Mouse (Mus musculus): ENCODE measurements around the gene Tcp11l2. TPM values are rescaled to one million over a fixed set of nuclear protein-coding genes. Genes with fewer than 3 reads are reported as not detected.

Tcp11l2 gene
- polyA plus RNA-seq, 1 experiment from 2014 or later, result 9.8 TPM

DNA sequence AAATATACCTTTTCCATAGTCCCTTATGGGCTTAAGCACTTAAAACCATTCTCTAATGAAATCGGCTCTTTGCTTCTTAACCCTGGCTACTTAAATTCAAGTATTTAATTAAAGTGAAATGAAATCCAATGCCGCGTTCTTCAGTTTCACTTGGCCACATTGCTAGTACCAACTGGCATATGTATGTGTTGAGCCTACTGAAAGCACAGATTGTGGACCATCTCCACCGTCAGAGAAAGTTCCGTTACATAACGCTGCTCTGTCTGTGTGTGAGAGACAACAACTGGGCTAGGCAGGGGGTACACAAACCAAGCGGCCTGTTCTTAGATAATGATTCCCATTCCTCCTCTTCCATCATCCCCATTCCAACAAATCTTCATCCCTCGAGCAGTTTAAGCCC, 12.0 kb upstream of the Tcp11l2 start:
- WGBS, result 85% methylated on average over 8 of the region's 8 CpGs
- ATAC-seq (replicated peaks; ENCODE audit: low FRiP score, low TSS enrichment, low read depth) (no peak), DNase-seq (ENCODE audit: low spot score) (no peak)
- Histone ChIP-seq H3K27me3 (replicated peaks; ENCODE audit: control insufficient read depth, insufficient read depth, low read length) (no peaks in the 10 kb centered on the region), H3K27ac (ENCODE audit: low read depth) (no peak overlapping the region), H3K4me1 (replicated peaks; ENCODE audit: control insufficient read depth, insufficient read depth, low read length) (0 out of 2 replicates have a peak, but pooled peaks cover 3% of the 10 kb centered on the region), H3K4me3 (ENCODE audit: low read depth, low read length) (no peak overlapping the region), H3K36me3 (ENCODE audit: control insufficient read depth, insufficient read depth, low read length) (no peaks in the 10 kb centered on the region), H3K9me3 (ENCODE audit: control insufficient read depth, low read length) (no peaks in the 10 kb centered on the region), H3K4me2 (ENCODE audit: low read length) (no peak overlapping the region), H3K9ac (ENCODE audit: low read length) (no peak overlapping the region)

DNA sequence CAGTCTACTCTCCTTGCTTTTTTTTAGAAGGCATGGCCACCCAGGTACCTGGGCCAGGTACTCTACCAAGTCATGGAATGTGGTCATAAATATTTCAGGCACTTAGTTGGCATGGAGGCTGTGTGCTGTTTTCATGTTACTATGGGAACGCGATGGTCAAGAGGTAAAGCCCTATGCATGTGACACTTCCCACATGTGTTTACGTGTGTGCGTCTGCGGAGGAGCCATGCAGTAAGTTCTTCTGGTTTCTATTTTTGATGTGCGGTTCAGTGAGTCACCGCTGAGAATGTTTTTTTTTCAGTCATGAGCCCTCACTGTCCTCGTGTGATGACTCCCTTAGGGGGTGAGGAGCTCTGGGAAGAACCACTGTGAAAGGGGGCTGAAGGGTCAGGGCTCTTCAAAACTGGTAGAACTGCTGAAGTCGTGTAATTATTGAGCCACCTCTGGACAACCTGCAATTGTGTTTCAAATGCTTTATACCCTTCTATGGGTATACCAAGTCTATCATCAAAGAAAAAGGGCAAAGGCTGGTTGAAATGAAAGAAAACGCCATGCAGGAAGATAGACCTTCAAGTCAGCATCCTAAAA, 5.3 kb upstream of the Tcp11l2 start:
- no peaks in the 10 kb centered on the region for H3K4me1 ChIP-seq (replicated peaks; ENCODE audit: control insufficient read depth, insufficient read depth, low read length)
- no peak overlapping the region for H3K4me3 ChIP-seq (ENCODE audit: low read depth, low read length)
- H3K9me3 ChIP-seq (ENCODE audit: control insufficient read depth, low read length), result no peaks in the 10 kb centered on the region
- H3K4me2 ChIP-seq (ENCODE audit: low read length), result no peak overlapping the region
- no peak overlapping the region for H3K9ac ChIP-seq (ENCODE audit: low read length)
- no peaks in the 10 kb centered on the region for H3K36me3 ChIP-seq (ENCODE audit: control insufficient read depth, insufficient read depth, low read length)
- H3K27ac ChIP-seq (ENCODE audit: low read depth), result no peak overlapping the region
- DNase-seq (ENCODE audit: low spot score), result no peak
- WGBS, result 81% methylated on average over 10 of the region's 10 CpGs
- H3K27me3 ChIP-seq (replicated peaks; ENCODE audit: control insufficient read depth, insufficient read depth, low read length), result no peaks in the 10 kb centered on the region
- no peak for ATAC-seq (replicated peaks; ENCODE audit: low FRiP score, low TSS enrichment, low read depth)

DNA sequence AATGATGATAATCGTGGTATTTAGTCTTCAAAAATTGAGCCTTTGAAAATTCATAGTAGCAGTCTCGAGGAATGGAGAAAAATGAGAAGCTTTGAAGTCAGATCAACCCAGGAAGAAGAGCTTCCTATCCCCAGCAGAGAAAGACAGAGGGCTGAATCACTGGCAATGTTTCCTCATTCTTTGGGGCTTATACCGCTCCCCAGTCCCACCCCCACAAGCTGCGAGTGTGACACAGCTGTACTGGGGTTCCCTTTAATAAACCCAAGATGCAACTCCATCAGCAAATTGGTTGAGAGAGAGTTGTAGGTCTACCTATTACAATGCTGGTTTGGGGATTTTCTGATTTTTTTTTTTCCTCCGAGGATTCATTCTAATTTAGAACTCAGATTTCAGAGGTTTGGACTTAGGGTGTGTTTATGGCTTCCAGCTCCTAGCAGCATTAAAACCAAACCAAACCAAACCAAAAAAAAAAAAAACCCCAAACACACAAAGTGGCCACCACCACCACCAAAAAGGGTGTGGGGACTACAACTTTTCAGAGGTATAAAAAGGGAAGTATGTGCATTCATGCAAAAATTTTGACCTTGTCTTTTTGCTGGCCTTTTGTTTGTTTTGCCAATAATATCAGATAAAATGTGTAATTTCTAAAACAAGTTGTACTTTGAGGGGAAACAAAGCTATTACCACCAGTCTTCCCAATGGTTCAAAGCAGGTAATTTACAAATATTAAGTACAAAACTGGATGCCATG, 2.6 kb upstream of the Tcp11l2 start:
- H3K4me2 ChIP-seq (ENCODE audit: low read length), result no peak overlapping the region
- no peak overlapping the region for H3K4me3 ChIP-seq (ENCODE audit: low read depth, low read length)
- 0 out of 2 replicates have a peak, but pooled peaks cover under 1% of the 10 kb centered on the region for H3K27me3 ChIP-seq (replicated peaks; ENCODE audit: control insufficient read depth, insufficient read depth, low read length)
- WGBS, result 67% methylated on average over 5 of the region's 5 CpGs
- DNase-seq (ENCODE audit: low spot score) (no peak), ATAC-seq (replicated peaks; ENCODE audit: low FRiP score, low TSS enrichment, low read depth) (no peak)
- H3K27ac ChIP-seq (ENCODE audit: low read depth), result no peak overlapping the region
- H3K36me3 ChIP-seq (ENCODE audit: control insufficient read depth, insufficient read depth, low read length), result no peaks in the 10 kb centered on the region
- H3K9ac ChIP-seq (ENCODE audit: low read length), result no peak overlapping the region
- no peaks in the 10 kb centered on the region; the same call in 1 of the 2 replicates for H3K4me1 ChIP-seq (replicated peaks; ENCODE audit: control insufficient read depth, insufficient read depth, low read length)
- no peaks in the 10 kb centered on the region for H3K9me3 ChIP-seq (ENCODE audit: control insufficient read depth, low read length)

DNA sequence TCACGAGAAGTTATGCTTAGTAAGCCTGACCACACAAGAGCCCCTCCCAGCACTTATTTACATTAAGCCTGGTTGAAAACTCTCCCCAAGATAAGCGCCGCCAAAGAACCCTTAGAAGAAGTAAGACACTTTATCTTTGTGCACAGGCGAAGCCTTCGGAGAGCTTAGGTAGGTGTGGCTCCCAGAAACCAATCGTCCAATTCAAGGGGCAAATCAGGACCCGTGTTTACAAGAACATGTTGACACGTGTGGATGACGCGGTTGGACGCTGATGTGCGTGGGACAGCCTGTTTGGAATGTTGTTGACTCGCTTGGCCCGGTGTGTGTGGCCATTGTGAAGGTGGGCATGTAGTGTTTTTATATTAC, 414 bp upstream of the Tcp11l2 start:
- Histone ChIP-seq H3K27ac (ENCODE audit: low read depth) (no peak overlapping the region), H3K4me3 (ENCODE audit: low read depth, low read length) (peak overlapping the region; percentile 80), H3K9ac (ENCODE audit: low read length) (no peak overlapping the region), H3K36me3 (ENCODE audit: control insufficient read depth, insufficient read depth, low read length) (no peaks in the 10 kb centered on the region), H3K4me2 (ENCODE audit: low read length) (peak overlapping the region; percentile 93), H3K9me3 (ENCODE audit: control insufficient read depth, low read length) (no peaks in the 10 kb centered on the region), H3K27me3 (replicated peaks; ENCODE audit: control insufficient read depth, insufficient read depth, low read length) (0 out of 2 replicates have a peak, but pooled peaks cover 2% of the 10 kb centered on the region), H3K4me1 (replicated peaks; ENCODE audit: control insufficient read depth, insufficient read depth, low read length) (no peaks in the 10 kb centered on the region; the same call in 1 of the 2 replicates)
- no peak for DNase-seq (ENCODE audit: low spot score)
- ATAC-seq (replicated peaks; ENCODE audit: low FRiP score, low TSS enrichment, low read depth), result peak; percentile 80
- WGBS, result under 1% methylated on average over 14 of the region's 14 CpGs

DNA sequence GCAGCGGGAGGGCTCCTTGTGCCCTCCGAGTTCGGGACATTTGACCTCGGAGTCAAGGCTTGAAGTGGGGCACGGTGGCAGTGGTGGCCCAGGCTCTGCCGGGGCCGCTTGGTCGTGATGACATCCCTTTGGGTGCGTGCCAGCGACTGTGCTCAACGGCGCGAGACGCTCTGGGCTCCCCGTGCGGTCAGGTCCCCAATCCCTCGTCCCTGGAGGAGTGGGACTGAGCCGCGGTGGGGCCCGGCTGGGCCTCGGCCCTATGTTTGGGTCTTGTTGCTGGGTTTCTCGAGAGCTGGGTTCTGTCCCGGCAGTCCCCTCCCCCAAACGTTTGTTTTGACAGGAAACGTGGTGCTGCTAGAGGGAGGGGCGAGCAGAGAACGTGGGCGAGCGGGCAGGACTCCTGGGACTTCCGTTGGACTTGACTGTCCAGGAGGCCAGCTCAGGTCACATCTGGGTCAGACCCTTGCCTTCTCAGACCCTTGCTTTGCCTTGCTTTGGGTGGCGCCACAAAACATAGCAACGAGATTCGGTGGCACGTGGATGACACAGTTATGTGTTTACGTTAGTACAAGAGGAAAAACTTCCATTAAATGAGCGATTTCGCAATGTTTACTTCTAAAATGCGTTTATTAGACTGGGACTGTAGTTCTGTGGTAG, 773 bp downstream of the Tcp11l2 start:
- ATAC-seq (replicated peaks; ENCODE audit: low FRiP score, low TSS enrichment, low read depth) (peak; percentile 38), DNase-seq (ENCODE audit: low spot score) (peak; percentile 87)
- Histone ChIP-seq H3K9ac (ENCODE audit: low read length) (peak overlapping the region; percentile 62), H3K36me3 (ENCODE audit: control insufficient read depth, insufficient read depth, low read length) (no peaks in the 10 kb centered on the region), H3K27me3 (replicated peaks; ENCODE audit: control insufficient read depth, insufficient read depth, low read length) (0 out of 2 replicates have a peak, but pooled peaks cover 2% of the 10 kb centered on the region), H3K4me1 (replicated peaks; ENCODE audit: control insufficient read depth, insufficient read depth, low read length) (no peaks in the 10 kb centered on the region; the same call in 1 of the 2 replicates), H3K9me3 (ENCODE audit: control insufficient read depth, low read length) (no peaks in the 10 kb centered on the region), H3K4me3 (ENCODE audit: low read depth, low read length) (peak overlapping the region; percentile 80), H3K27ac (ENCODE audit: low read depth) (peak overlapping the region; percentile 78), H3K4me2 (ENCODE audit: low read length) (peak overlapping the region; percentile 93)
- WGBS, result 2% methylated on average over 38 of the region's 38 CpGs

DNA sequence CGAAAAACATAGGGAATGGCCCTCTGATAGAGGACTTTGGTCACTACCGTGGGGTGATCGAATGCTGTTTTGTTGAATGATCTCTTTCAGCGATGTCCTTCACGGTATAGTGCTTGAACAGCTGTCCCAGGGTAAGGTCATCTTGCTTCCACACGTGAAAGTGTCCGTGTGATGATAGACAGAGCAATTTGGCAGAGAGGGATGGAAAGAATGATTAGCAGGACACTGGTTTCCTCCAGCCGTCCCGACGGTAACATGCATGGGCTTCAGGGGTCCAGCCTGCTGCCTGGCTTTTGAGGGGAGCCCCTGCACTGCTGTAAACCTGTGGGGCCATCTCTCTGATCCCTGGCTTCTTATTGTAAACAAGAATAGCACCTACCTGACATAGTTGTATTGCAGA, 2.3 kb downstream of the Tcp11l2 start:
- H3K9ac ChIP-seq (ENCODE audit: low read length), result no peak overlapping the region
- no peak overlapping the region for H3K4me3 ChIP-seq (ENCODE audit: low read depth, low read length)
- H3K4me2 ChIP-seq (ENCODE audit: low read length), result no peak overlapping the region
- DNase-seq (ENCODE audit: low spot score), result no peak
- no peak for ATAC-seq (replicated peaks; ENCODE audit: low FRiP score, low TSS enrichment, low read depth)
- WGBS, result 76% methylated on average over 10 of the region's 10 CpGs
- no peaks in the 10 kb centered on the region for H3K9me3 ChIP-seq (ENCODE audit: control insufficient read depth, low read length)
- no peaks in the 10 kb centered on the region for H3K36me3 ChIP-seq (ENCODE audit: control insufficient read depth, insufficient read depth, low read length)
- H3K4me1 ChIP-seq (replicated peaks; ENCODE audit: control insufficient read depth, insufficient read depth, low read length), result no peaks in the 10 kb centered on the region; the same call in 1 of the 2 replicates
- no peak overlapping the region for H3K27ac ChIP-seq (ENCODE audit: low read depth)
- H3K27me3 ChIP-seq (replicated peaks; ENCODE audit: control insufficient read depth, insufficient read depth, low read length), result 0 out of 2 replicates have a peak, but pooled peaks cover 2% of the 10 kb centered on the region

DNA sequence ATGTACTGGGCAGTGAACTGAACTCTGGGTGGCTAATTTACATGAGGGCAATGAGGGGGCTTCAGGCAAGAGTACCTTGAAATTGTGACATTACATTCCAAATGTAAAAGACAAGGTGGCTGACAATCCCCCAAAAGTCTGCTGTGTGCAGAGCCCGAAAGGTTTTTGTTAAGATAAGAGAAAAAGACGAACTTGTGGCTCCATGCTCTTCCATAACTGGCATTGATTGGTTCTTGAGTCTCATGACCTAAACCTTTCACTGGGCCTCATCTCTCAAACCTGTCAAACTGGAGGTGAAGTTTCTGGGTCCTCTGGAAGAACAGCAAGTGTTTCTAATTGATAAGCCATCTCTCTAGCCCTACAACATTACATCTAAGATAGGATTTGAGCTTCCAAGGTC, 3.1 kb downstream of the Tcp11l2 start:
- 62% methylated on average over 2 of the region's 2 CpGs for WGBS

DNA sequence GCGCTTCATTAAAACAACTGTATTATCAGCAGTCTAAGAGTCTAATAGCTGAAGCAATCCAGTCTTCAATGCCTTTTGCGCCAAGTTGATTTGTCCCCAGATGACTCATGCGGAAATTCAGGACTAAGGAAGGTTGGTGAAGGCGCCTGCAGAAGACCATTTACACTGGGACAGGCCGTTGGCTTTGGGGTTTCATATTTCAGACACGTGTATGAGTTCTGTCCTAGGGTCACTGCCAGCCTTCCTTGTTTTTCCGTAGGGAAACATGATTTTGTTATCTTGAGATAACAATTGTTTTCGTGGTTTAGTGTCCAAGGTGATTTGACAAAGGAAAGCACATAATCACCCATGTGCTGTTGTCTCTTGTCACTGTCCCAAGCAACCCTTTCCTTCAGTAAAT, 4.8 kb downstream of the Tcp11l2 start:
- H3K27ac ChIP-seq (ENCODE audit: low read depth), result no peak overlapping the region
- ATAC-seq (replicated peaks; ENCODE audit: low FRiP score, low TSS enrichment, low read depth) (no peak), DNase-seq (ENCODE audit: low spot score) (no peak)
- 0 out of 2 replicates have a peak, but pooled peaks cover 2% of the 10 kb centered on the region for H3K27me3 ChIP-seq (replicated peaks; ENCODE audit: control insufficient read depth, insufficient read depth, low read length)
- H3K36me3 ChIP-seq (ENCODE audit: control insufficient read depth, insufficient read depth, low read length), result no peaks in the 10 kb centered on the region
- no peak overlapping the region for H3K9ac ChIP-seq (ENCODE audit: low read length)
- no peak overlapping the region for H3K4me2 ChIP-seq (ENCODE audit: low read length)
- no peaks in the 10 kb centered on the region; the same call in 1 of the 2 replicates for H3K4me1 ChIP-seq (replicated peaks; ENCODE audit: control insufficient read depth, insufficient read depth, low read length)
- H3K9me3 ChIP-seq (ENCODE audit: control insufficient read depth, low read length), result no peaks in the 10 kb centered on the region
- 65% methylated on average over 8 of the region's 8 CpGs for WGBS
- H3K4me3 ChIP-seq (ENCODE audit: low read depth, low read length), result no peak overlapping the region

More for the DNA sequence above, 3.1 kb downstream of the Tcp11l2 start:
- H3K9me3 ChIP-seq (ENCODE audit: control insufficient read depth, low read length), result no peaks in the 10 kb centered on the region
- no peak overlapping the region for H3K27ac ChIP-seq (ENCODE audit: low read depth)
- no peak overlapping the region for H3K9ac ChIP-seq (ENCODE audit: low read length)
- DNase-seq (ENCODE audit: low spot score) (no peak), ATAC-seq (replicated peaks; ENCODE audit: low FRiP score, low TSS enrichment, low read depth) (no peak)
- H3K4me2 ChIP-seq (ENCODE audit: low read length), result no peak overlapping the region
- H3K4me3 ChIP-seq (ENCODE audit: low read depth, low read length), result no peak overlapping the region
- H3K36me3 ChIP-seq (ENCODE audit: control insufficient read depth, insufficient read depth, low read length), result no peaks in the 10 kb centered on the region
- H3K27me3 ChIP-seq (replicated peaks; ENCODE audit: control insufficient read depth, insufficient read depth, low read length), result 0 out of 2 replicates have a peak, but pooled peaks cover 2% of the 10 kb centered on the region
- H3K4me1 ChIP-seq (replicated peaks; ENCODE audit: control insufficient read depth, insufficient read depth, low read length), result no peaks in the 10 kb centered on the region; the same call in 1 of the 2 replicates
